Mouse (Mus musculus): Measurements from ENCODE around the gene Syce1. TPM values are rescaled to one million over a fixed set of nuclear protein-coding genes. Genes with fewer than 3 reads are reported as not detected.

Gene Syce1
- total and polyA plus RNA-seq, 3 experiments, result not detected

- Histone ChIP-seq H3K9me3 (replicated peaks; ENCODE audit: insufficient read depth, low read length) (no peaks in the 10 kb centered on the region), H3K36me3 (ENCODE audit: control insufficient read depth in 1 of 2, insufficient read depth in 2 of 2, low read length in 2 of 2) (no peaks in the 10 kb centered on the region), H3K27ac (ENCODE audit: control insufficient read depth, low read depth, low read length) (no peak overlapping the region), H3K4me1 (ENCODE audit: control insufficient read depth in 1 of 2, insufficient read depth in 2 of 2, low read length in 2 of 2) (no peaks in the 10 kb centered on the region), H3K9ac (ENCODE audit: control insufficient read depth, low read depth, low read length, poor library complexity, severe bottlenecking) (no peak overlapping the region), H3K79me2 (ENCODE audit: control insufficient read depth, insufficient read depth, low read length, poor library complexity) (no peaks in the 10 kb centered on the region), H3K4me3 (ENCODE audit: control insufficient read depth in 1 of 2, insufficient read depth in 1 of 2, low read depth in 2 of 2, low read length in 2 of 2) (no peak overlapping the region), H3K27me3 (ENCODE audit: control insufficient read depth in 1 of 2, insufficient read depth in 2 of 2, low read length in 2 of 2) (no peaks in the 10 kb centered on the region)
- no peak for DNase-seq (ENCODE audit: low read depth, low spot score)
- TF ChIP-seq ELF1 (IDR thresholded peaks at IDR 0.05; ENCODE audit: low read depth, low read length) (no peak), RCOR1 (IDR thresholded peaks at IDR 0.05; ENCODE audit: low read depth, low read length) (no peak), MAX (IDR thresholded peaks at IDR 0.05; ENCODE audit: low read length) (no peak), ZC3H11A (IDR thresholded peaks at IDR 0.05; ENCODE audit: low read depth, low read length) (no peak), USF1 (IDR thresholded peaks at IDR 0.05; ENCODE audit: low read depth, low read length) (no peak), TAL1 (IDR thresholded peaks at IDR 0.05; ENCODE audit: low read length) (no peak), HCFC1 (IDR thresholded peaks at IDR 0.05; ENCODE audit: low read depth, low read length) (no peak), CTCF (IDR thresholded peaks at IDR 0.05 in 2 of 3, conservative IDR thresholded peaks at IDR 0.05 in 1 of 3; ENCODE audit: control insufficient read depth in 1 of 3, insufficient read depth in 1 of 3, low read depth in 2 of 3, low read length in 3 of 3, poor library complexity in 1 of 3, severe bottlenecking in 1 of 3) (no peak), MYB (IDR thresholded peaks at IDR 0.05; ENCODE audit: low read depth, low read length) (no peak), RAD21 (IDR thresholded peaks at IDR 0.05; ENCODE audit: low read depth, low read length) (no peak), MAFK (IDR thresholded peaks at IDR 0.05; ENCODE audit: borderline replicate concordance, low read depth, low read length) (no peak), ZMIZ1 (IDR thresholded peaks at IDR 0.05; ENCODE audit: low read depth, low read length) (no peak), ZKSCAN1 (IDR thresholded peaks at IDR 0.05; ENCODE audit: low read depth, low read length) (no peak), KAT2A (conservative IDR thresholded peaks at IDR 0.05; ENCODE audit: low read depth, low read length) (no peak), MEF2A (IDR thresholded peaks at IDR 0.05; ENCODE audit: extremely low read depth, insufficient replicate concordance, low read depth, low read length, poor library complexity, severe bottlenecking) (no peak), ZNF384 (IDR thresholded peaks at IDR 0.05; ENCODE audit: low read depth, low read length) (no peak), MAZ (IDR thresholded peaks at IDR 0.05; ENCODE audit: low read depth, low read length) (no peak), JUND (IDR thresholded peaks at IDR 0.05; ENCODE audit: low read depth, low read length) (no peak), MYC (IDR thresholded peaks at IDR 0.05; ENCODE audit: low read depth, low read length) (no peak), E2F4 (IDR thresholded peaks at IDR 0.05; ENCODE audit: borderline replicate concordance, low read depth, low read length) (no peak)
These were observed 40.2 kb downstream of the Syce1 start for GRCm38 (mm10) chr7:140747402-140747801.

GRCm38 (mm10) chr7:140733162-140733561 lies 54.5 kb downstream of the Syce1 start:
- no peak overlapping the region for H3K4me3 ChIP-seq (ENCODE audit: control insufficient read depth in 1 of 2, insufficient read depth in 1 of 2, low read depth in 2 of 2, low read length in 2 of 2)
- H3K79me2 ChIP-seq (ENCODE audit: control insufficient read depth, insufficient read depth, low read length, poor library complexity), result no peaks in the 10 kb centered on the region
- H3K9ac ChIP-seq (ENCODE audit: control insufficient read depth, low read depth, low read length, poor library complexity, severe bottlenecking), result no peak overlapping the region
- no peaks in the 10 kb centered on the region for H3K27me3 ChIP-seq (ENCODE audit: control insufficient read depth in 1 of 2, insufficient read depth in 2 of 2, low read length in 2 of 2)
- no peaks in the 10 kb centered on the region for H3K9me3 ChIP-seq (replicated peaks; ENCODE audit: insufficient read depth, low read length)
- no peak for TF ChIP-seq TAL1 (IDR thresholded peaks at IDR 0.05; ENCODE audit: low read length)
- TF ChIP-seq CHD1 (IDR thresholded peaks at IDR 0.05; ENCODE audit: low read depth, low read length), result no peak
- TF ChIP-seq ELF1 (IDR thresholded peaks at IDR 0.05; ENCODE audit: low read depth, low read length), result no peak
- TF ChIP-seq RCOR1 (IDR thresholded peaks at IDR 0.05; ENCODE audit: low read depth, low read length), result no peak
- TF ChIP-seq MYC (IDR thresholded peaks at IDR 0.05; ENCODE audit: low read depth, low read length), result no peak
- no peak for TF ChIP-seq POLR2AphosphoS5 (IDR thresholded peaks at IDR 0.05; ENCODE audit: borderline replicate concordance, low read depth, low read length)
- no peak for TF ChIP-seq RAD21 (IDR thresholded peaks at IDR 0.05; ENCODE audit: low read depth, low read length)
- no peak for TF ChIP-seq GABPA (IDR thresholded peaks at IDR 0.05; ENCODE audit: low read depth, low read length)
- no peak for TF ChIP-seq ZKSCAN1 (IDR thresholded peaks at IDR 0.05; ENCODE audit: low read depth, low read length)
- no peak for TF ChIP-seq MEF2A (IDR thresholded peaks at IDR 0.05; ENCODE audit: extremely low read depth, insufficient replicate concordance, low read depth, low read length, poor library complexity, severe bottlenecking)
- TF ChIP-seq USF2 (IDR thresholded peaks at IDR 0.05; ENCODE audit: borderline replicate concordance in 1 of 2, insufficient read depth in 1 of 2, low read depth in 1 of 2, low read length in 2 of 2), result no peak
- no peak for TF ChIP-seq BHLHE40 (IDR thresholded peaks at IDR 0.05; ENCODE audit: borderline replicate concordance, low read depth, low read length)
- no peak for TF ChIP-seq MAX (IDR thresholded peaks at IDR 0.05; ENCODE audit: low read length)
- no peaks in the 10 kb centered on the region for H3K4me1 ChIP-seq (ENCODE audit: control insufficient read depth in 1 of 2, insufficient read depth in 2 of 2, low read length in 2 of 2)
- H3K36me3 ChIP-seq (ENCODE audit: control insufficient read depth in 1 of 2, insufficient read depth in 2 of 2, low read length in 2 of 2), result no peaks in the 10 kb centered on the region
- no peak for DNase-seq (ENCODE audit: low read depth, low spot score)
- H3K27ac ChIP-seq (ENCODE audit: control insufficient read depth, low read depth, low read length), result no peak overlapping the region

Data from MEL (cell line).